Mouse (Mus musculus) CH12.LX (cell line): ENCODE data around the gene Nedd8. TPM values are rescaled to one million over a fixed set of nuclear protein-coding genes. Genes with fewer than 3 reads are reported as not detected.

ENCODE experiments used
- DNase-seq: peaks from one replicate; pipeline ENCODE4 v3.0.0-alpha.2; 2013; ENCODE audit errors: extremely low read depth
- H3K27ac ChIP-seq: 2 replicates; pipeline ENCODE4 v1.5.1; 2012; ENCODE audit warnings: low read depth, mild to moderate bottlenecking, control low read depth, moderate library complexity; ENCODE audit not compliant: insufficient read depth
- H3K27me3 ChIP-seq: replicated peaks from 2 replicates; pipeline ENCODE3; 2012; ENCODE audit warnings: inconsistent platforms
- H3K36me3 ChIP-seq, 2 experiments: replicated peaks in 1 of 2; 2 replicates each; pipeline versions ENCODE3 to v1.6.1; 2012; ENCODE audit warnings: inconsistent platforms in 1 of 2, low read length in 1 of 2, mild to moderate bottlenecking in 1 of 2, mixed read lengths in 1 of 2, moderate library complexity in 1 of 2; ENCODE audit not compliant: control insufficient read depth in 1 of 2, insufficient read depth in 1 of 2
- H3K4me1 ChIP-seq, 2 experiments: 2 replicates each; pipeline ENCODE4 v1.6.1; 2012; ENCODE audit warnings: inconsistent platforms in 1 of 2, moderate library complexity in 1 of 2; ENCODE audit not compliant: insufficient read depth in 2 of 2, control insufficient read depth in 1 of 2
- H3K4me2 ChIP-seq: 2 replicates; pipeline ENCODE4 v1.6.1; 2012; ENCODE audit warnings: low read depth, mild to moderate bottlenecking, control low read depth; ENCODE audit not compliant: poor library complexity, insufficient read depth, severe bottlenecking
- H3K4me3 ChIP-seq, 3 experiments: fragments of 150-350 bp in 1 of 3; sonication (generic) in 1 of 3; replicated peaks in 1 of 3; 2 replicates each; pipeline versions ENCODE3 to v1.5.1; 2011 to 2012; ENCODE audit warnings: low read depth in 2 of 3, low read length in 2 of 3, mild to moderate bottlenecking in 2 of 3, moderate library complexity in 2 of 3, control low read depth in 1 of 3, improper control_type of control experiment in 1 of 3, inconsistent platforms in 1 of 3, mixed read lengths in 1 of 3; ENCODE audit not compliant: poor library complexity in 1 of 3
- H3K79me2 ChIP-seq: replicated peaks from 2 replicates; pipeline ENCODE4 v1.6.1; 2012; ENCODE audit warnings: mild to moderate bottlenecking, moderate library complexity; ENCODE audit not compliant: control insufficient read depth, poor library complexity, insufficient read depth, severe bottlenecking; ENCODE audit errors: extremely low read depth
- H3K9ac ChIP-seq: 2 replicates; pipeline ENCODE4 v1.6.1; 2012; ENCODE audit warnings: low read depth, mild to moderate bottlenecking, control low read depth, moderate library complexity; ENCODE audit not compliant: insufficient read depth
- H3K9me3 ChIP-seq: replicated peaks from 2 replicates; pipeline ENCODE3; 2012; ENCODE audit warnings: low read length, inconsistent platforms, mixed read lengths
- BHLHE40 ChIP-seq: IDR thresholded peaks from 2 replicates; pipeline ENCODE4 v1.6.1; 2011; ENCODE audit warnings: mild to moderate bottlenecking, low read depth, low read length, improper control_type of control experiment
- CHD1 ChIP-seq: IDR thresholded peaks from 2 replicates; pipeline ENCODE4 v1.6.1; 2012; ENCODE audit warnings: low read depth, low read length, improper control_type of control experiment, inconsistent platforms
- CHD2 ChIP-seq: IDR thresholded peaks from 2 replicates; pipeline ENCODE4 v1.6.1; 2011; ENCODE audit warnings: low read length, improper control_type of control experiment
- CTCF ChIP-seq, 2 experiments: IDR thresholded peaks in 1 of 2; conservative IDR thresholded peaks in 1 of 2; 2 replicates each; pipeline ENCODE4 v1.5.1; 2011 to 2012; ENCODE audit warnings: low read depth in 2 of 2, low read length in 2 of 2, improper control_type of control experiment in 1 of 2, inconsistent platforms in 1 of 2, mild to moderate bottlenecking in 1 of 2, moderate library complexity in 1 of 2
- E2F4 ChIP-seq: IDR thresholded peaks from 2 replicates; pipeline ENCODE4 v1.6.1; 2011; ENCODE audit warnings: low read depth, low read length, improper control_type of control experiment; ENCODE audit not compliant: insufficient replicate concordance
- EP300 ChIP-seq: IDR thresholded peaks from 2 replicates; pipeline ENCODE4 v1.6.1; 2011; ENCODE audit warnings: low read length, improper control_type of control experiment
- GABPA ChIP-seq: IDR thresholded peaks from 2 replicates; pipeline ENCODE4 v1.6.1; 2012; ENCODE audit warnings: low read depth, low read length, improper control_type of control experiment, inconsistent platforms; ENCODE audit not compliant: insufficient replicate concordance
- JUN ChIP-seq: IDR thresholded peaks from 2 replicates; pipeline ENCODE4 v1.6.1; 2011; ENCODE audit warnings: low read depth, mild to moderate bottlenecking, low read length, improper control_type of control experiment, moderate library complexity; ENCODE audit not compliant: insufficient read depth
- JUND ChIP-seq: conservative IDR thresholded peaks from 2 replicates; pipeline ENCODE4 v1.6.1; 2011; ENCODE audit warnings: low read depth, low read length, improper control_type of control experiment
- MAFK ChIP-seq: IDR thresholded peaks from 2 replicates; pipeline ENCODE4 v1.6.1; 2011; ENCODE audit warnings: low read length, improper control_type of control experiment; ENCODE audit not compliant: insufficient replicate concordance
- MAX ChIP-seq: IDR thresholded peaks from 2 replicates; pipeline ENCODE4 v1.6.1; 2011; ENCODE audit warnings: low read length, improper control_type of control experiment
- MXI1 ChIP-seq: IDR thresholded peaks from 2 replicates; pipeline ENCODE4 v1.6.1; 2011; ENCODE audit warnings: mild to moderate bottlenecking, low read depth, low read length, improper control_type of control experiment
- NELFE ChIP-seq: IDR thresholded peaks from 2 replicates; pipeline ENCODE4 v1.6.1; 2011; ENCODE audit warnings: low read depth, low read length, improper control_type of control experiment
- PAX5 ChIP-seq: IDR thresholded peaks from 2 replicates; pipeline ENCODE4 v1.6.1; 2012; ENCODE audit warnings: low read length, inconsistent platforms, mixed read lengths
- POLR2A ChIP-seq: IDR thresholded peaks from 2 replicates; pipeline ENCODE4 v1.6.1; 2011; ENCODE audit warnings: low read depth, mild to moderate bottlenecking, improper control_type of control experiment, low read length
- RCOR1 ChIP-seq: conservative IDR thresholded peaks from 2 replicates; pipeline ENCODE4 v1.6.1; 2012; ENCODE audit warnings: low read depth, mild to moderate bottlenecking, inconsistent platforms, low read length, improper control_type of control experiment
- SIN3A ChIP-seq: IDR thresholded peaks from 2 replicates; pipeline ENCODE4 v1.6.1; 2012; ENCODE audit warnings: low read length, improper control_type of control experiment, inconsistent platforms
- TBP ChIP-seq: conservative IDR thresholded peaks from 2 replicates; pipeline ENCODE4 v1.6.1; 2011; ENCODE audit warnings: low read depth, low read length, improper control_type of control experiment
- UBTF ChIP-seq: IDR thresholded peaks from 2 replicates; pipeline ENCODE4 v1.6.1; 2012; ENCODE audit warnings: low read depth, mild to moderate bottlenecking, inconsistent platforms, low read length, improper control_type of control experiment, moderate library complexity
- USF1 ChIP-seq: IDR thresholded peaks from 2 replicates; pipeline ENCODE4 v1.6.1; 2014; ENCODE audit warnings: low read depth, mild to moderate bottlenecking, inconsistent platforms, low read length, improper control_type of control experiment
- USF2 ChIP-seq: conservative IDR thresholded peaks from 2 replicates; pipeline ENCODE4 v1.6.1; 2011; ENCODE audit warnings: low read depth, low read length, improper control_type of control experiment
- ZC3H11A ChIP-seq: IDR thresholded peaks from 2 replicates; pipeline ENCODE4 v1.6.1; 2012; ENCODE audit warnings: low read depth, mild to moderate bottlenecking, inconsistent platforms, low read length, improper control_type of control experiment
- ZKSCAN1 ChIP-seq: IDR thresholded peaks from 2 replicates; pipeline ENCODE4 v1.6.1; 2012; ENCODE audit warnings: low read depth, inconsistent platforms, low read length, improper control_type of control experiment, borderline replicate concordance
- ZMIZ1 ChIP-seq: IDR thresholded peaks from 2 replicates; pipeline ENCODE4 v1.6.1; 2012; ENCODE audit warnings: low read depth, mild to moderate bottlenecking, inconsistent platforms, low read length, improper control_type of control experiment
- ZNF384 ChIP-seq: IDR thresholded peaks from 2 replicates; pipeline ENCODE4 v1.6.1; 2012; ENCODE audit warnings: low read depth, low read length, improper control_type of control experiment, inconsistent platforms
- dilution Hi-C: fragments of 300-500 bp; cut with MboI; formaldehyde crosslinking; loops from 2 replicates; pipeline ENCODE4 v1.14.3; 2020; ENCODE audit warnings: low sequenced_read_pairs; ENCODE audit not compliant: extremely low pct_unique_long_range_greater_than_20kb, extremely low pct_ligation_motif_present
- in situ Hi-C: fragments of 300-500 bp; cut with MboI; formaldehyde crosslinking; loops from 3 replicates; pipeline ENCODE4 v1.14.3; 2019; ENCODE audit warnings: low sequenced_read_pairs, low pct_ligation_motif_present, low pct_unique_long_range_greater_than_20kb, mixed read lengths
- polyA plus RNA-seq: library from polyadenylated mRNA; unstranded; fragments of >175 nt; gene quantifications from 2 replicates; pipeline ENCODE4 v1.2.1, GENCODE M21; 2012; ENCODE audit warnings: low read depth; ENCODE audit not compliant: insufficient read length
- total RNA-seq, 2 experiments: library from RNA; depleted of rRNA; stranded (reverse); fragments of 300-350 nt in 1 of 2; fragments of >200 nt in 1 of 2; gene quantifications; 2 replicates each; pipeline ENCODE4 v1.2.3; 2012 to 2014

Nedd8 gene
- total and polyA plus RNA-seq, 3 experiments: 276 to 513 (median 378) TPM

- Histone ChIP-seq H3K27ac (no peak overlapping the region), H3K4me1 (peaks cover 4 to 44% of the 10 kb centered on the region in 2 experiments; a peak in 2 of 4 replicates), H3K9ac (no peak overlapping the region), H3K9me3 (no peaks in the 10 kb centered on the region), H3K4me2 (no peak overlapping the region), H3K4me3 (no peak overlapping the region), H3K27me3 (no peaks in the 10 kb centered on the region), H3K36me3 (peaks cover 36 to 57% of the 10 kb centered on the region in 2 experiments), H3K79me2 (peaks cover 38% of the 10 kb centered on the region)
- TF ChIP-seq MAFK (no peak), BHLHE40 (no peak), CHD2 (no peak)
- DNase-seq: no peak
- in situ Hi-C loops: no loop called here
- dilution Hi-C loops: no loop called here
Observed at GRCm38 (mm10) chr14:55640816-55641215, 31.1 kb downstream of the Nedd8 start.

- H3K79me2 ChIP-seq: peaks cover 27% of the 10 kb centered on the region
- DNase-seq: no peak
- no peak within 1 kb of the TSS for H3K27ac ChIP-seq
- H3K4me3 ChIP-seq: no peak within 1 kb of the TSS
- H3K4me1 ChIP-seq: peaks cover 4 to 46% of the 10 kb centered on the region in 2 experiments; a peak in 3 of 4 replicates
- H3K27me3 ChIP-seq: no peaks in the 10 kb centered on the region
- in situ Hi-C loops: no loop called here
- TF ChIP-seq GABPA (no peak), USF2 (no peak), MAFK (no peak), CHD1 (no peak), SIN3A (no peak), EP300 (no peak), ZKSCAN1 (no peak), JUND (no peak), MAX (no peak)
- H3K9ac ChIP-seq: no peak within 1 kb of the TSS
- no peaks in the 10 kb centered on the region for H3K9me3 ChIP-seq
- dilution Hi-C loops: no loop called here
- H3K4me2 ChIP-seq: no peak within 1 kb of the TSS
- H3K36me3 ChIP-seq: peaks cover 50 to 72% of the 10 kb centered on the region in 2 experiments
Observed at GRCm38 (mm10) chr14:55637795-55638194, 34.1 kb downstream of the Nedd8 start, which contains the start of gene Gm49378. TSS of gene Gm49378 (minus strand) at chr14:55637895.

- H3K27me3 ChIP-seq: no peaks in the 10 kb centered on the region
- peaks cover 62 to 83% of the 10 kb centered on the region in 2 experiments for H3K36me3 ChIP-seq
- DNase-seq: peak; percentile 93
- peaks cover 4 to 28% of the 10 kb centered on the region in 2 experiments; a peak in 3 of 4 replicates for H3K4me1 ChIP-seq
- no peak within 1 kb of the TSS; the same call in 1 of the 2 replicates for H3K27ac ChIP-seq
- H3K4me3 ChIP-seq: peak within 1 kb of the TSS; percentile 75 to 89 (median 78)
- in situ Hi-C loops: no loop called here
- H3K9ac ChIP-seq: peak within 1 kb of the TSS; percentile 54
- H3K79me2 ChIP-seq: peaks cover 10% of the 10 kb centered on the region; the same call in 1 of the 2 replicates
- dilution Hi-C loops: no loop called here
- H3K4me2 ChIP-seq: peak within 1 kb of the TSS; percentile 53
- H3K9me3 ChIP-seq: no peaks in the 10 kb centered on the region
- TF ChIP-seq TBP (peak; percentile 75; the same call in 1 of the 2 replicates), USF1 (peak; percentile 70), CTCF (conservative IDR thresholded peaks at IDR 0.05 in 1 of 2, IDR thresholded peaks at IDR 0.05 in 1 of 2; ENCODE audit: low read depth in 2 of 2, low read length in 2 of 2) (no peak), USF2 (no peak; the same call in 1 of the 2 replicates), BHLHE40 (peak; percentile 97), UBTF (no peak), JUN (no peak), ZC3H11A (no peak), PAX5 (no peak), NELFE (peak; percentile 76), MAX (peak; percentile 98), SIN3A (peak; percentile 98), CHD1 (no peak), ZNF384 (no peak), GABPA (no peak), RCOR1 (0 out of 2 replicates have a peak, but pooled peaks have one; percentile 52), POLR2A (peak; percentile 82), E2F4 (no peak), ZMIZ1 (peak; percentile 57), MXI1 (peak; percentile 100)
Observed at GRCm38 (mm10) chr14:55635523-55636007, 36.4 kb downstream of the Nedd8 start, which contains the start of gene Ipo4. TSS of gene Ipo4 (minus strand) at chr14:55635957.
